Mouse (Mus musculus) kidney, adult 2 months (tissue): ENCODE measurements at regions not wholly inside any gene's neighbourhood (a gene's known extent, or its start where the extent isn't known, plus 50 kb on each side); places are given as distances from the start of the nearest gene placed in this dataset.

Source experiments
- DNase-seq: peaks from one replicate; pipeline ENCODE4 v3.0.0; 2021
- H3K27ac ChIP-seq: fragments of 200-500 bp; 2 replicates; pipeline ENCODE4 v1.5.1; 2012; ENCODE audit warnings: low read depth, low read length, control low read depth, inconsistent platforms; ENCODE audit not compliant: insufficient read depth
- H3K27me3 ChIP-seq: fragments of 200-500 bp; replicated peaks from 2 replicates; pipeline ENCODE4 v1.6.1; 2012; ENCODE audit warnings: mild to moderate bottlenecking, moderate library complexity, low read length, inconsistent platforms; ENCODE audit not compliant: control insufficient read depth, insufficient read depth
- H3K36me3 ChIP-seq: fragments of 200-500 bp; 2 replicates; pipeline ENCODE4 v1.6.1; 2012; ENCODE audit warnings: mild to moderate bottlenecking, moderate library complexity, low read length, inconsistent platforms; ENCODE audit not compliant: control insufficient read depth, insufficient read depth
- H3K4me1 ChIP-seq: fragments of 200-500 bp; 2 replicates; pipeline ENCODE4 v1.6.1; 2011; ENCODE audit warnings: low read length; ENCODE audit not compliant: control insufficient read depth, insufficient read depth
- H3K4me3 ChIP-seq: fragments of 200-500 bp; 2 replicates; pipeline ENCODE4 v1.5.1; 2011; ENCODE audit warnings: mild to moderate bottlenecking, low read depth, low read length, control low read depth; ENCODE audit not compliant: insufficient read depth
- CTCF ChIP-seq: fragments of 200-500 bp; conservative IDR thresholded peaks from 2 replicates; pipeline ENCODE4 v1.5.1; 2011; ENCODE audit warnings: low read depth, mild to moderate bottlenecking, control low read depth, low read length, moderate library complexity, mixed read lengths; ENCODE audit not compliant: insufficient read depth, insufficient read length
- POLR2A ChIP-seq: fragments of 200-500 bp; IDR thresholded peaks from one replicate; pipeline ENCODE4 v1.6.1; 2011; ENCODE audit warnings: low read depth, low read length, control low read depth
- WGBS: fragments of 180-500 bp; shearing (Covaris S2); methylation state at CpG from one replicate; pipeline ENCODE4 v1.1.7; 2018; 5-methylcytosine and 5-hydroxymethylcytosine counted together

DNA sequence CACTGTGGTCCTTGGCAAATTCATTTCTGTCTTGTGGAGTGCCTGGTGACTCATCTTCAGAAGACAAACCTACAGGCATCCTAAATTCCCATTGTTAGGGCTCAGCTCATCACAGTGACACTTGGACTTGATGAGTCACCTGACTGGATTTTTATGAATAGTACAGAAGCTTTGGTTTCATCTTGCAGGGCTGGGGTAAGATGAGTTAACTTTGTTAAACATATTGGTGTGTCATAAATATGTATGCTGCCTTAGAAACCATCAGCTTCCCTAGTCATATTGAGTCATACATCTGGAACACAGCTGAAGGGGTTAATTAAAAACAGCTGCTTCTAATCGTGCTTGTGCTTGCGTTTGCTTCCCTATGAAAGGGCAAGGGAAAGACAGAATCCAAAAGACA is 66.2 kb upstream of the Bnc2 start:
- no peak for TF ChIP-seq CTCF
- TF ChIP-seq POLR2A, result no peak
- Histone ChIP-seq H3K36me3 (no peaks in the 10 kb centered on the region), H3K27me3 (no peaks in the 10 kb centered on the region), H3K27ac (no peak overlapping the region), H3K4me3 (no peak overlapping the region), H3K4me1 (no peaks in the 10 kb centered on the region)
- DNase-seq, result no peak
- 35% methylated on average over 2 of the region's 2 CpGs for WGBS

DNA sequence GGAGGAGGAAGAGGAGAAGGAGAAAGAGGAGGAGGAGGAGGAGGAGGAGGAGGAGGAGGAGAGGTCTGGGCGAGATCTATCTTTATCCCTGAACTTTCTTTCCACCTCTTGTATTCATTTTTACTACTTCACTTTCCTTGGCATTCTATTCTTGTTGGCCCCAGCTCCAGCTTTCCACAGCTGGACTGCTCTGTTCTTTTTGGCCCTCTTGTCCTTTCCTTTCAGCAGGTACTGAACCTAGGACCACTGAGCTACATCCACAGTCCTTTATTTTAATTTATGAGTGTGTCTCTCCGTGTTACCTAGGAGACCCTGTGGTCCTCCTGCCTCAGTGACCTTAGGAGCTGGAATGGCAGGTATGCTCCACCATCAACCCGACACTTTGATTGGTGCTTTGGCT is 65.7 kb upstream of the Bnc2 start:
- Histone ChIP-seq H3K27ac (no peak overlapping the region), H3K36me3 (no peaks in the 10 kb centered on the region), H3K4me3 (no peak overlapping the region), H3K4me1 (no peaks in the 10 kb centered on the region), H3K27me3 (no peaks in the 10 kb centered on the region)
- DNase-seq, result no peak
- 58% methylated on average over 3 of the region's 3 CpGs for WGBS
- TF ChIP-seq POLR2A (no peak), CTCF (no peak)
